Mouse (Mus musculus) left cerebral cortex, postnatal 14 days (tissue): ENCODE data around the gene Naa50. TPM values are rescaled to one million over a fixed set of nuclear protein-coding genes. Genes with fewer than 3 reads are reported as not detected.

ENCODE experiments used
- DNase-seq, 2 experiments: peaks; one replicate each; pipeline ENCODE4 v3.0.0; 2021 to 2022; ENCODE audit warnings: low spot score in 2 of 2, mixed read lengths in 1 of 2
- intact Hi-C: fragments of 180-260 bp; cut with DNase I; formaldehyde crosslinking; loops from one replicate; pipeline ENCODE4 v1.15.1; 2025
- total RNA-seq, 2 experiments: library from RNA; stranded (reverse); gene quantifications; 2 replicates each; pipeline ENCODE4 v1.2.3; 2021

The Naa50 gene
- total RNA-seq, 2 experiments from 2014 or later = 52.4 to 52.8 TPM

DNA sequence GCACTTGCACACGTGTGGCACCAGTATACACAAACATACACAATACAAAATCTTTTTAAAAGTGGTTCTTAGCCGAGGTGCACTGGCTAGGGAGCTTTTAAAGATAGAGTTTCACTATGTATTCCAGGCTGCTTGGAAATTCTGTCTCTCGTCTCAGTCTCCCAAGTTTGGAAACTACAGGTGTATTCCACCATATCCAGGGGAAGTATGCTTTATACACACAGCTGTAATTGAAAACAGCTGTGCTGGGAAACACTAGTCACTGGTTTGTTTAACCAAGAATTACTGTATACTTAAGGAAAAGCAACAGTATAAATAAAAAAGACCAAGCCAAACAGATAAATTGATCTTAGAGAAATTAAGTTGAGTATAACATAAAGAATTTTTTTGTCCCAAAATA, 45.1 kb downstream of the Naa50 start:
- no peak for DNase-seq
- intact Hi-C loops = no loop called here

DNA sequence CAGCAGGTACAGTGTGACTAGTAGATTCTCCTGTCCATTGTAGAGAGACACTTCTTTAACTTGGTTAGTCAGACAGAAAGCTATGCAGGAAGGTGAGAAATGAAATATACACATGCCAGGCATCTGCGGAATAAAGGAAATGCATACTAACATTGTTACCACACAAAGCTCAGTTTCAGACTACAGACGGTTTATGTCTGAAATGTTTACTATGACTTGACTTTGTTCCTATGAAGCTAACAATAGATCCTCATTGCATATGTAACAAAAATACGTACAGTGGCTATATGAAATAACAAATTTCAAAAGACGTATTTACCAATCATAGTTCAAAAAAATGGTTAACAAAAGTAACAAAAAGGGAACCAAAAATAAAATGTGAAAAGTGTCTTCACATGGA, 47.5 kb downstream of the Naa50 start:
- intact Hi-C loops = no loop called here

DNA sequence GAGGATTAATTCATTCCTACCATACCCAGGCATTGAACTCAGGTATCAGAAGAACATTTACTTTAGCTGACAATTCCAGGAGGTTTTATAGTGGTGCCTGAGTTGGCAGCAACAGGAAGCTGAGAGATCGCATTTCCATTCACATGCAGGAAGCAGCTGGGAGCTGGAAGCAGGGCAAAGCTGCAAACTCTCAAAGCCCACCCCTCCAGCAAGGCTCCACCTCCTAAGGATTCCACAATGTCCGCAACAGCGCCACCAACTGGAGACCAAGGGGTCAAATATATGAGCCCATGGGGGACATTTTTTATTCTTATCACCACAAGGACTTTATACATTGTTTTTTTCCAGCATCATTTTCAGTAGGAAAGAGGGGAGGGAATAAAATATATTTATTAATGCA, 49.1 kb downstream of the Naa50 start:
- no peak for DNase-seq
- intact Hi-C loops = no loop called here

More for the DNA sequence above, 47.5 kb downstream of the Naa50 start:
- no peak for DNase-seq

DNA sequence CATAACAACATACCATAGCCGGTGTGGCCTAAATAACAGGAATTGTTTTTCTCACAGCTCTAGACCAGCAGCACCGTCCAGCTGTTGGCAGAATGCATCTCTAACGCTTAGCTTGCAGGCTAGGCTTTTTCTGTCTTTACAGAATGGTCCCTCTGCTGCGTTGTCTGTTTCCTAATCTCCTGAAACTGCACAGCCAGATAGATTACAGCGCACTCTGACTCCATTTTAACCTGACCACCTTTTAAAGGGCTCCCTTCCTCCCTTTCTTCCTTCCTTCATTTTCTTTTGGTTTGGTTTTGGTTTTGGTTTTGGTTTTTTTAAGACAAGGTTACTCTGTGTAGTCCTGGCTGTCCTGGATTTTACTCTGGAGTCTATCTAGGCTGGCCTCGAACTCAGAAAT, 50.4 kb downstream of the Naa50 start:
- no peak for DNase-seq
- intact Hi-C loops = no loop called here

DNA sequence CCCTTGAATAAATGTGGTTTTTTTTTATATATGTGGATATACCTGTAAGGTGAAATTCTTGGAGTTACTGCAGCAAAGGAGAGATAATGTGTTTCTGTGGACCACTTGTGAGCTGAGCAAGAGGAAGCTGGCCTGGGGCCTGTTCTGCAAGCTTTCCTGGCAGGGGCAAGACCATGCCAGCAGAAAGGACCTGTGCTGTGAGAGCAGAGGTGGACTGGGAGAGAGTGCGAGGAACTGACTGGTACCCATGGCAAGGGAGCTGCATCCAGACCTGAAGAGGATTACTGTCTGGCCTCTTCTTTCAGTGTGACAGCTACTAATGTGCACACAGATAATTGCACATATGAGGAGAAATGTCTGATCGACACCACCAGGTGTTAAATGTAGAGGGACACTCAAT, 51.3 kb downstream of the Naa50 start:
- intact Hi-C loops = no loop called here

DNA sequence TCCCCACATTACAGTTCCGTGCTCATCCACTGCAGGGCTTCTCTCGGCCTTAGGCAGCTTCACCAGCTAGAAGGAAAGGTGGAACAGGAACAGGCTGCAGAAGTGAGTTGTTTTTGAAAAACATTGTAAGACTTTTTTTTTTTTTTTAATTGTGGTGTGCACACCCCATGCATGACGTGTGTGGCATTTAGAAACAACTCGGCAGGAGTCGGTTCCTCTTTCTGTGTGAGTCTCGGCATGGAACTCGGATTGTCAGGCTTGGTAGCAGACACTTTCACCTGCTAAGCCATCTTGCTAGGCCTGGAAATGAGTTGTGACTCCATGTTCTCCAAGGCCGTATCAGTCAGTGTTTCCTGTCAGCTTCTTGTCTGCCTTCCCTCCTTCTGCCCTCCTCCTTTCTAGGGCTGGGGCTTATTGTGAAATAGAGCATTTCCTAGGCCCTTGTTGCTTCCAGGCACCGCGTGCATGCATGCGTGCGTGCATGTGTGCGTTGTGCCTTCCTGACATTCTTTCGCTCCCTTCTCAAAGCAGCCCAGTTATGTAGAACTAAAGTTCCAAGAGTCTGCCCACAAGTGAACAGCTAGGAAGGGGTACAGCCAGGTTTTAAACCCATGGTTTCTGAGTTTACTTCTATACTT, 59.6 kb downstream of the Naa50 start:
- intact Hi-C loops = no loop called here
- no peak for DNase-seq

More for the DNA sequence above, 51.3 kb downstream of the Naa50 start:
- DNase-seq = no peak

DNA sequence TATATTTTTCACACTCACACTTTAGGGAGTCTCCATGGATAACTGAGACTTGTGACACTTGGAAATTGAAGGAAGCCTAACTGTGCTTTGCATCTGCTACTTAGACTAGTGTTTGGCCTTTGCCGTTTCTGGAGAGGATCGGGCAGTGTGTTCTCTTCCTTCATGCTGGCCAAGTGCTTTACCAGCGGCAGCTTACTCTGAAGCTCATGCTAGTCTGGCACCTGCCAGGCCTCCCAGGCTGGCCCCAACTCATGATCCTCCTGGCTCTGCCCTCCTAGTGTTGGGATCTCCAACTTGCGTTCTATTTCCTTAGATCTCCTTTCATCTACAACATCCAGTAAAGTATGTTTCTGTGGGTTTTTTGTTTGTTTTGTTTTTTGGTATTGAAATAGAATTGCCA, 60.5 kb downstream of the Naa50 start:
- DNase-seq = no peak
- intact Hi-C loops = no loop called here

DNA sequence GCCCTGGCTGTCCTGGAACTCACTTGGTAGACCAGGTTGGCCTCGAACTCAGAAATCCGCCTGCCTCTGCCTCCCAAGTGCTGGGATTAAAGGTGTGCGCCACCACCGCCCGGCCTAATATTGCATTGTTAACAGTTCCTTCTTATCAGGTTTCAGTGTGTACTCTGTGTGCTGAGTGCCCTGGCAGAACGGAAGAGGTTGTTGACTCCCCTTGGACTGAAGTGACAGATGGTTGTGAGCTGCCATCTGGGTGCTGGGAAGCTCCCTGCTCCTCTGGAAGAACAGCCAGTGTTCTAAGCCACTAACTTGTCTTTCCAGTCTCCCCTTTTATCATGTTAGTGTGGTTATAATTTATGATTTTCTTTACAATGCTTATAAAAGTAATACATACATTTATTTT, 64.7 kb downstream of the Naa50 start:
- no peak for DNase-seq
- intact Hi-C loops = no loop called here

DNA sequence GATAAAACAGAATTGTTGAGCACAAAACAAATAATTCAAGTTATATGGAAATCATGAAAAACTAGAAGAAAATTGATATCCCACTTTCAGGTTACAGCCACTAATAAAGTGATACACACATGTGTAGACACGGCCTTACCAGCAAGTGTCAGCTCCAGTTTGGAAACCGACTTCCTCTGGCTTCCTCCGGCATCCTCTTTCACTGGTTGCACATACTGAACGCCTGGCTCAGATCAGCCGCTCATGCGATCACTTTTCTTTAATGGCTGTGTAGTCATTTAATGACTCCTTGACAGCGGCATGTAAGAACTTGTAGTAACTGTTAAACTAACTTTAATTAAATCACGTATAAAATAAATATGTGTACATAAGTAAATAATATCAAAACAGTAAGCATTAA, 66.3 kb downstream of the Naa50 start:
- intact Hi-C loops = no loop called here
- DNase-seq = no peak

DNA sequence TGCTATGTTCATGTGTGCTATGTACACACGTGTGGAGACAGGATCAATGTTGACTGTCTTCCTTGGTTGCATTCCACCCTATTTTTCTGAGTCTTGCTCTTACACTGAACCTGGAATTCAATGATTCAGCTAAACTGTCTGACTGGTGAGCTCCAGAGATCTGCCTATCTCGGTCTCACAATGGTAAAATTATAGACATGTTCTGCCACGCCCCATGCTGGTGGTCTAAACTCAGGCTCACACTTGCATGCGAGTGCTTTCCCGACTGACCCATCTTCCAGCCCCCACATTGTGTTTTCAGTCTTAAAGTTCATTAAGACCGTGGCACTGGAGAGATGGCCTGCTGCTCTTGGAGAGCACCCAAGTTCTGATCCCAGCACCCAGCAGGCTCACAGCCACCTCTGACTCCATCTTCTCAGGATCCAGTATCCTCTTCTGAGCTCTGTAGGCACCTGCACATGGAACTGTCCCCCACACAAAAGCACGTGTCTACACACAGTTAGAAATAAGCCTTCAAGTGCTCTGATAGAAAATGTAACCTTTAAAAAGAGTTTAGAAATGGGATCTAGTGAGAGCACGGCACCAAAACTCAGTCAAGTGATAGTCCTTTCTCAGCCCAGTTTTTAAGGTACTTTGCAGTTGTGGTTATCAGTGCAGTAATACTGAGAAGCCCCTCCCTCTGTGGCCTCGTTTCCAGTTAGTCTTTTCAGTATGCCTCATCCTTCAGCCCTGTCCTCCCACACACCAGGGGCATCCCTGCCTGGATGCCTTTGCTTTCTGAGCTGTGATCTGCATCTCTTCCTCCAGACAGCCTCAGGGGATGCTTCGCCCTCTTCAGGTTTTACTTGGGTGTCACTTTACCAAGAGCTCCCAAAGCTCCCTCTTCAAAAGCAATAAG, 70.8 kb downstream of the Naa50 start:
- DNase-seq = no peak
- intact Hi-C loops = no loop called here

DNA sequence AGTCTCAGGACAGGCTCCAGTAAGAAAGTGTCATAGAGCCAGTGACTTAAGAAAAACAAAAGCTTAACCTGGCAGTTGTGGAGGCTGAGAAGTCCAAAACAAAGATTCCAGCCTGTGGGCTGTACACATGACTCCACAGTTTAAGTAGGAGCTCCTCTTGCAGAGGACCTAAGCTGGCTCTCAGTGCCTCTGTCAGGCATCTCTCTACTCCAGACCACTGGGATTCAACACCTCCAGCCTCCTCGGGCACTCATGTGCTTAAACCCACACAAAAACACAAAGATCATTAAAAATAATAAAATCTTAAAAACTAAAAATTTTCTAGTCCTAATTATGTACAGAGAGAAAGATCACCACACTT, 71.4 kb downstream of the Naa50 start:
- DNase-seq = no peak
- intact Hi-C loops = no loop called here

DNA sequence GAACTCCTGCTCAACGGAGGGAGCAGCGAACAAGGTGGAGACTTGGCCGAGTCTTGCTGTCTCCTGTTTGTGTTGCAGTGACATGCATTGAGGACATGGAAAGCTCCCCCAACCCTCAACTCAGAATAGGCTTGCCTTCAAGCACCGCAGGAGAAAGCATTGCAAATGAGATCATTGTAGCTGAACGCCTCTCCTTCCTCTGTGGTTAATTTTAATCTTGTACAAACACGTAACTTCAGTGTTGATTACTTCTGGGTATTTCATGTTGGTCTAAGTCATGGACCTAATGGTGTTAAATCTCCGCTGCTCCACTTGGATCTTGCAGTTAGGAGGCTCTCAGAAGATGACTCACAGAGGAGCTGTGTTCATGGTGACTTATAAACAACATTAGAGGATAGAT, 73.1 kb downstream of the Naa50 start:
- intact Hi-C loops = no loop called here

More for the DNA sequence above, 73.1 kb downstream of the Naa50 start:
- no peak for DNase-seq

Other genes with a start within 250 kb of the Naa50 start
- 10 to 100 TPM; 24.5 to 29.6 TPM for gene Qtrt2, start 213.0 kb upstream of the Naa50 start, total RNA-seq
- gene Zdhhc23, start 160.0 kb upstream of the Naa50 start, total RNA-seq = 10 to 100 TPM; 36.1 to 37.1 TPM
- 1 to 10 TPM; 2.8 to 3.0 TPM for gene Gramd1c, start 76.5 kb upstream of the Naa50 start, total RNA-seq
- 100 to 1,000 TPM; 437 to 445 TPM for gene Atp6v1a, start 125 bp upstream of the Naa50 start, total RNA-seq
- 10 to 100 TPM; 36.4 to 38.1 TPM for gene Usf3, start 33.4 kb downstream of the Naa50 start, total RNA-seq
- gene Sidt1, start 193.4 kb downstream of the Naa50 start, total RNA-seq = 10 to 100 TPM; 56.1 to 65.6 TPM
- 10 to 100 TPM; 13.8 to 16.4 TPM for gene Spice1, start 207.3 kb downstream of the Naa50 start, total RNA-seq